Mouse (Mus musculus): ENCODE data around the gene Gja1.

DNA sequence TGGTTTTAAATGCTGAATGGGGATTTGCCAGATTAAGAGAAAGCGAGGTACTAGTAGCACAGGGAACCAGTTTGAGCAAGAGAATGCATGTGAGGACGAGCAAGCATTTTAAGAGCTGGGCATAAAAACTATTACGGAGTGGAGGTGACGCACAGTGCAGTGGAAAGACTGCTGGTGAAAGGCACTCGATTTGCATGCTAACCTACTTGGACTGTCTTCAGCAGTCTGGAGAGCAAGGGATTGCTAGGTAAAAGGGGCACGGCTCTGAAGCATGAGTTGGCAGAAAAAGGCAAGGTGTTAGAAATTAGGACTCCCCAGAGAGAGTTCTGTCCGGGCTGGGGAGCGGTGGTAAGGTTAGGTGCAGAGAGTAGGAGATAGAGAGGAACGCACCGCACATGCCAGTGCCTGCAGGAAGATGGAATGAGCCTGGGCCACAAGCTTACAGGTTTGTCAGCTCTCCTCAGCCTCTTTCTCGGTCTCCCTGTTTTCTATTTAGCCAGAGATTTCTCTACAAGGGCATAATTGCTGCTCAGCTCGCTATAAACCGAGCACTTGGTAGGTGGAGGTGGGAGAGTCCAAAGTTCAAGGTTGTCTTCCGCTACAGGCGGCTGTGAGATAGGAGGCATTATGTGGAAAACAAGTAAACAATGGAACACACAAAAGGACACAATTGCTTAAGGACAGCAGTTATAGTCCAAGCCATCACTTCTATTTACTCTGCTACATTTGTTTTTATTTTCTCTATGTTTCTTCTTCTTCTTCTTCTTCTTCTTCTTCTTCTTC is 48.1 kb downstream of the Gja1 start:
- TF ChIP-seq POLR2A (IDR thresholded peaks at IDR 0.05; ENCODE audit: borderline replicate concordance, control insufficient read depth, low read depth, low read length) (no peak), CTCF (IDR thresholded peaks at IDR 0.05; ENCODE audit: control insufficient read depth, insufficient read depth, low read length) (no peak)
